Mouse (Mus musculus) kidney, adult 2 months (tissue): ENCODE measurements around the gene AI467606.

ENCODE experiments used
- CTCF ChIP-seq: fragments of 200-500 bp; conservative IDR thresholded peaks from 2 replicates; pipeline ENCODE4 v1.5.1; 2011; ENCODE audit warnings: low read depth, mild to moderate bottlenecking, control low read depth, low read length, moderate library complexity, mixed read lengths; ENCODE audit not compliant: insufficient read depth, insufficient read length
- POLR2A ChIP-seq: fragments of 200-500 bp; IDR thresholded peaks from one replicate; pipeline ENCODE4 v1.6.1; 2011; ENCODE audit warnings: low read depth, low read length, control low read depth

- TF ChIP-seq POLR2A (no peak), CTCF (no peak)
Observed at GRCm38 (mm10) chr7:127114920-127115319, 23.8 kb downstream of the AI467606 start.
